Mouse (Mus musculus) liver, embryonic 14.5 days (tissue): ENCODE data around the gene Stk16.
A peak's percentile ranks its signal among the peaks of the same experiment; 100 is the strongest.

Source experiments
- CTCF ChIP-seq: IDR thresholded peaks from 2 replicates; pipeline ENCODE4 v1.5.1; 2016; ENCODE audit warnings: antibody characterized with exemption, low read depth, control low read depth
- EP300 ChIP-seq: IDR thresholded peaks from 2 replicates; pipeline ENCODE4 v1.6.1; 2016; ENCODE audit warnings: antibody characterized with exemption, low read depth

DNA sequence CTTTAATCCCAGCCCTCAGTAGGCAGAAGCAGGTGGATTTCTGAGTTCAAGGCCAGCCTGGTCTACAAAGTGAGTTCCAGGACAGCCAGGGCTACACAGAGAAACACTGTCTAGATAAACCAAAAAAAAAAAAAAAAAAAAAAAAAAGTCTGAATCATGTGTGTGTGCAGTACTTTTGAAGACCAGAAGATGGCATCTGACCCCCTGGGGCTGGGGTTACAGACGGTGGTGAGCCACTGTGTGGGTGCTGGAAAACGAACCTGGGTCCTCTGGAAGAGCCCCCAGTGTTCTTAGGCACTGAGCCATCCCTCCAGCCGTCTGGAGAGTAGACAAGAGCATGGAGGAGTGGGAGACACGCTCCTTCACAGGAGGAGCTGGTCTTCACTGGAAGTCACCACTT is 28.5 kb upstream of the Stk16 start:
- TF ChIP-seq CTCF (peak; percentile 52), EP300 (no peak)
